Mouse (Mus musculus) adrenal gland, postnatal 0 days (tissue): Measurements from ENCODE around the gene Oxsr1. TPM values are rescaled to one million over a fixed set of nuclear protein-coding genes. Genes with fewer than 3 reads are reported as not detected.

ENCODE experiments used
- polyA plus RNA-seq: library from polyadenylated mRNA; unstranded; fragments of >200 nt; fragmentation: Nextera tagmentation; extraction: Ambion mirVana; gene quantifications from 2 replicates; pipeline ENCODE4 v1.2.1, GENCODE M21; 2015

Gene Oxsr1
- polyA plus RNA-seq = 6.9 and 7.5 TPM in 2 replicates

DNA sequence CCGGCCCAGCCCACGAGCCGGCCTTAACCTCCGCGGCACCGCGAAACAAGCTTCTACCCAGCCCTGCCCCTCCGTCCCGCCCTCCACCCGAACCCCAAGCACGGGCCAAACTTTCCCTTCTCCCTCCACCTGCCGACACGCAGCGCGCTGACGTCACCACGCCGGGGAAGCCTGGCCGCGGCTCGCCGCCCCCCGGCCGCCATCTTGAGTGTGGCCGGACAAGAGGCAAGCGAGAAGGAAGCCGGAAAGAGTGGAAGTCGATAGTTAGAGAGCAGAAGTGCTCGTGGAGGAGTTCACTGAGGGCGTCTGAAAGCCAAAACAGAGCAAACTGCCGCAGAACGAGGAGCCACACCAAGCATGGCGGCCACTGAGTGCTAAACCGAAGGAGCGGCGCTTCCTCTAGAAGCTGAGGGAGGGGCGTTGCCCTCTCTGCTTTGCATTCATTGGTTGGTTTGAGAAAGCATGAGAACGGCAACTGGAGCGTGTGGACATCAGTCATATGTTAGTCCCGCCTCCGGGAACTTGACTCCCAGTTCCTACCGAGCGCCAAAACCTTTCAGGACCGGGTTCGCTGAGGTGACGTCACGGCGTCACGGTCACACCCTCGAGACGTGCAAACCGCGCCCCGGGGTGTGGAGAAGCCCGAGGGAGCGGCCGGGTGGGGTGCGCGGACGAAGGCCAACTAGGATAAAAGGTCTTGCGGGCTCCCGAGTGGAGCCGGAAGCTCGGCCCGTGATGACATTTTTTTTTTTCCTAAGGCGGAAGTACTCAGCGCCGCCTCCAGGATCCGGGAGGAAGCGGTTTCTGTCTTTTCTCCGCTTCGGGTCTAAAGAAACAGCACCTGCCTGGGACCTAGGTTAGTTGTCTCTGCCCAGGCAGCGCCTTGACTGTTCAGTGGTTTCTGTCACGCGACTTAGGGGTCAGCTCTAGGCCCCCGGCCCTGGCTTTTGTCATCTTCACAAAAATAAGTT lies at the start of gene Oxsr1:
Oxsr1 (minus strand) TSS at position 139 of the 971 bp plus-strand sequence.

DNA sequence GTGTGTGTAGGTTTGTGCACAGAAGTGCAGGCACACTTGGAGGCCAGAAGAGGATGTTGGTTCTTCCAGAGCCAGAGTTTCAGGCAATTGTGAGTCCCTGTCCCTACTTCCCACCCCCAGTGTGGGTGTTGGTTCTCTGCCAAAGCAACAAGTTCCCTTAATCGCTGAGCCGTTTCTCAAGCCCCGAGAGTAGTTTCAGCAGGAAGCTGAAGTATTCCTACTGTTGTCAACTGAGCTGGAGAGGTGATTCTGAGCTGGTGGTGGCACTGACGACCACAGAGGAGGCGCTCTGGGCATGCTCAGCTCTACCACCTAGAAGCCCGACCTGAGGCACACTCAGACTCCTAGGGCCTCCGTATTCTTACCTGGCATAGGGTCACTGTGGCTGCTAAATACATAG lies 43.1 kb upstream of the Oxsr1 start, which contains the start of gene Slc22a14:
Slc22a14 (minus strand) TSS at position 270 of the 400 bp plus-strand sequence.

GRCm38 (mm10) chr9:119357331-119358057 lies 35.3 kb upstream of the Oxsr1 start, which contains the start of gene Xylb:
TSS of gene Xylb (plus strand) at chr9:119357381.

GRCm38 (mm10) chr9:119340909-119341816 lies 18.9 kb upstream of the Oxsr1 start, which contains the start of gene Myd88:
TSS of gene Myd88 (minus strand) at chr9:119341411.

DNA sequence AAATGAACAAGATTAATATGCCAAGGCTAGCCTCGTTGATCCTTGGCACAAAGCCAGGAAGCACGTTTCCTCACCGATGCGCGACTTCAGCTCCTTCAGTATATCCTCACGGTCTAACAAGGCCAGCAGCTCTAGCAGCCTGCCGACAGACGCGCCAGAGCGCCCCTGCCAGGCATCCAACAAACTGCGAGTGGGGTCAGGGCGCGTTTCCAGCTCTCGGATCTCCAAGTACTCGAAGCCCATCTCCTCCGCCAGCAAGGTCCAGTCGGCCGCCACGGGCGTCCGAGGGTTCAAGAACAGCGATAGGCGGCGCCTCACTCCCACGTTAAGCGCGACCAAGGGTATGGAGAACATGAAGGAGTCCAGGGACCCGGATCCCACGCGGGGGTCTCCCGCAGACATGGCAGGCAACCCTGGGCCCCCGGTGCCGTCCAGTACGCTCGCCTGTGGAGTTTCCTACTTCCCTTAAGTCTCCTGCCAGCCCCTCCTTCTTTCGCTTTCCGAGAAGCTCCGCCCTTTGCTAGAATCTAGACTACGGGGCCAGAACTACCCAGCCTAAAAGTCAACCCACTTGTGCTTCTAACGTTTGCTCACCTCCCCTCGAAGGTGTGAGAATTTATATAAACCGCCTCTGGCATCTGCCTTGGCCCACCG lies 17.5 kb upstream of the Oxsr1 start, which contains the start of gene Acaa1a:
Acaa1a (plus strand) TSS at position 119 of the 654 bp plus-strand sequence.

DNA sequence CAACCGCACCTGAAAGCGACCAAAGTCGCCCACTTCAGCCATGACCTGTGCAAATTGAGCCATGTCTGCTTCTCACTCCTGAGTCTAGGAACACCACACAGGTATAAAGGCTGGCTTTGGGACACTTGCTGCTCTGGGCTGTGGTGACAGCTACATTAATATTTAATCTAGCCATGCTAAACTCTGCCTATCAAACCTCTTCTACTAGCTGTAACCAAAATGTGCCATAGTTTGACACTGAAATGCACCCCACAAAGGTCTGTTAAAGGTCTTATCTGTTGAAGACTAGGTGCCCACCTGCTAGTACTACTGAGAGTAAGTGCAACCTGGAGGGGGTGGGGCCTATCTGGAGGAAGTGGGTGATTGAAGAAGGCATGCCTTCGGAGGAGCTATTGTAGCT lies 113.2 kb downstream of the Oxsr1 start, which contains the start of gene Slc22a13:
Slc22a13 (minus strand) TSS at position 101 of the 400 bp plus-strand sequence.

Other genes starting within 250 kb of the Oxsr1 start
- 11.3 and 13.8 TPM in 2 replicates for gene Plcd1, start 228.9 kb downstream of the Oxsr1 start, polyA plus RNA-seq
- 0.05 and 1.0 TPM in 2 replicates for gene Dlec1, start 219.9 kb downstream of the Oxsr1 start, polyA plus RNA-seq
- 11.8 and 14.9 TPM in 2 replicates for gene Acaa1b, start 165.3 kb downstream of the Oxsr1 start, polyA plus RNA-seq
- gene Gm47289, start 163.3 kb downstream of the Oxsr1 start, polyA plus RNA-seq = not detected in 2 replicates
- gene Slc22a13, start 113.3 kb downstream of the Oxsr1 start, polyA plus RNA-seq = 0.19 TPM in 1 of 2 replicates, not detected in the other
- gene Acaa1a, start 17.2 kb upstream of the Oxsr1 start, polyA plus RNA-seq = 92.9 and 125 TPM in 2 replicates
- 34.7 and 35.9 TPM in 2 replicates for gene Myd88, start 19.0 kb upstream of the Oxsr1 start, polyA plus RNA-seq
- 2.1 and 3.4 TPM in 2 replicates for gene Xylb, start 35.0 kb upstream of the Oxsr1 start, polyA plus RNA-seq
- 0.36 and 0.50 TPM in 2 replicates for gene Slc22a14, start 43.1 kb upstream of the Oxsr1 start, polyA plus RNA-seq
- gene Acvr2b, start 79.7 kb upstream of the Oxsr1 start, polyA plus RNA-seq = 10.6 and 16.6 TPM in 2 replicates
- 6.9 and 7.5 TPM in 2 replicates for gene Exog, start 122.5 kb upstream of the Oxsr1 start, polyA plus RNA-seq